Mouse (Mus musculus) heart, embryonic 14.5 days (tissue): ENCODE data around the gene Fem1a. TPM values are rescaled to one million over a fixed set of nuclear protein-coding genes. Genes with fewer than 3 reads are reported as not detected.

Experiments
- ATAC-seq: fragments of 200-750 bp; cut with Nextera tagmentation; 2 replicates; pipeline ENCODE4 v1.8.0; 2017; ENCODE audit warnings: low read depth, moderate TSS enrichment; ENCODE audit not compliant: insufficient number of reproducible peaks, insufficient read depth, low FRiP score
- H3K27ac ChIP-seq, 2 experiments: fragments of 200-500 bp in 1 of 2; fragments of 300-500 bp in 1 of 2; sonication (generic) in 1 of 2; replicated peaks in 1 of 2; 2 replicates each; pipeline ENCODE4 v1.5.1; 2012 to 2014; ENCODE audit warnings: low read depth in 2 of 2, low read length in 2 of 2, control low read depth in 1 of 2, mild to moderate bottlenecking in 1 of 2, mixed read lengths in 1 of 2; ENCODE audit not compliant: control insufficient read depth in 1 of 2, insufficient read depth in 1 of 2
- H3K27me3 ChIP-seq: fragments of 300-500 bp; sonication (generic); 2 replicates; pipeline ENCODE4 v1.6.1; 2014; ENCODE audit warnings: mild to moderate bottlenecking, low read length, control low read depth; ENCODE audit not compliant: control insufficient read depth, insufficient read depth
- H3K36me3 ChIP-seq: fragments of 300-500 bp; sonication (generic); 2 replicates; pipeline ENCODE4 v1.6.1; 2014; ENCODE audit warnings: mild to moderate bottlenecking, control low read depth, low read length, mixed read lengths; ENCODE audit not compliant: control insufficient read depth, insufficient read depth
- H3K4me1 ChIP-seq, 2 experiments: fragments of 200-500 bp in 1 of 2; fragments of 300-500 bp in 1 of 2; sonication (generic) in 1 of 2; 2 replicates each; pipeline ENCODE4 v1.6.1; 2012 to 2014; ENCODE audit warnings: low read length in 2 of 2, control low read depth in 1 of 2, mixed read lengths in 1 of 2; ENCODE audit not compliant: control insufficient read depth in 2 of 2, insufficient read depth in 2 of 2
- H3K4me2 ChIP-seq: fragments of 300-500 bp; sonication (generic); 2 replicates; pipeline ENCODE4 v1.6.1; 2014; ENCODE audit warnings: mild to moderate bottlenecking, low read length
- H3K4me3 ChIP-seq, 2 experiments: fragments of 200-500 bp in 1 of 2; fragments of 300-500 bp in 1 of 2; sonication (generic) in 1 of 2; 2 replicates each; pipeline ENCODE4 v1.5.1; 2012 to 2014; ENCODE audit warnings: low read length in 2 of 2, mild to moderate bottlenecking in 2 of 2, control low read depth in 1 of 2, low read depth in 1 of 2, moderate library complexity in 1 of 2; ENCODE audit not compliant: control insufficient read depth in 1 of 2, insufficient read depth in 1 of 2
- H3K9ac ChIP-seq: fragments of 300-500 bp; sonication (generic); 2 replicates; pipeline ENCODE4 v1.6.1; 2014; ENCODE audit warnings: mild to moderate bottlenecking, low read length
- H3K9me3 ChIP-seq: fragments of 300-500 bp; sonication (generic); 2 replicates; pipeline ENCODE4 v1.6.1; 2016; ENCODE audit warnings: low read length, control low read depth; ENCODE audit not compliant: control insufficient read depth
- WGBS: fragments of 180-500 bp; shearing (Covaris S2); extraction: QIAGEN DNeasy Blood & Tissue Kit; methylation state at CpG from one replicate; pipeline ENCODE4 v1.1.7; 2014; 5-methylcytosine and 5-hydroxymethylcytosine counted together
- polyA plus RNA-seq: library from polyadenylated mRNA; unstranded; fragments of >200 nt; fragmentation: Nextera tagmentation; extraction: Ambion mirVana; gene quantifications from 2 replicates; pipeline ENCODE4 v1.2.1, GENCODE M21; 2014

The Fem1a gene
- polyA plus RNA-seq, 1 experiment from 2014 or later, result 23.6 TPM

DNA sequence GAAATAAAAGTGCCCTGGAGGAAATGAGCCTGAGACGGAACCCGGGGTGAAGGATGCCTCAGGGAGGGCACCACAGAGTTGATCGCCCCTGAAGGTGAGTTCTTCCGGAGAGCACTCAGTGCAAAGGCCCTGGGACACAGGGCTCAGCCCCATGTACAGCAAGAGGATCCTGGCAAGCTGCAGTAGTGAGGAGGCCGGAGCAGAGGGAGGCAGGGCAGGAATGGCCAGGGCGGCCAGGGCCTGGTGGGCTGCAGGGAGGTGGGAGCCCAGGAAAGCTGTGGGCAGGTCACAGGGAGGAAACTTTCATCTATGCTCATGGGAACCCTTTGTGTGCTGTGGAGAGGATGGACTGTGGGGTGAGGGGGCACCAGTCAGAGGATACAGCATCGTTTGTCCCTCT, 16.9 kb downstream of the Fem1a start:
- Histone ChIP-seq H3K4me3 (no peak overlapping the region), H3K27ac (0 out of 4 replicates have a peak overlapping the region, but pooled peaks of 1 of the 2 experiments have one; percentile 5), H3K36me3 (peaks cover 53% of the 10 kb centered on the region), H3K9ac (0 out of 2 replicates have a peak overlapping the region, but pooled peaks have one; percentile 25), H3K9me3 (no peaks in the 10 kb centered on the region), H3K4me2 (no peak overlapping the region), H3K27me3 (no peaks in the 10 kb centered on the region), H3K4me1 (peaks cover 4 to 27% of the 10 kb centered on the region in 2 experiments)
- WGBS, result 82% methylated on average over 7 of the region's 7 CpGs
- ATAC-seq, result no peak

- H3K9me3 ChIP-seq, result no peaks in the 10 kb centered on the region
- peaks cover 58% of the 10 kb centered on the region for H3K36me3 ChIP-seq
- no peak for ATAC-seq
- H3K9ac ChIP-seq, result no peak overlapping the region
- H3K4me1 ChIP-seq, result peaks cover 4 to 29% of the 10 kb centered on the region in 2 experiments
- H3K4me3 ChIP-seq, result no peak overlapping the region
- no peak overlapping the region; a peak in 1 of 4 replicates for H3K27ac ChIP-seq
- 77% methylated on average over 5 of the region's 5 CpGs for WGBS
- H3K4me2 ChIP-seq, result no peak overlapping the region
- H3K27me3 ChIP-seq, result no peaks in the 10 kb centered on the region
Observed at GRCm38 (mm10) chr17:56273986-56274385, 17.4 kb downstream of the Fem1a start.

DNA sequence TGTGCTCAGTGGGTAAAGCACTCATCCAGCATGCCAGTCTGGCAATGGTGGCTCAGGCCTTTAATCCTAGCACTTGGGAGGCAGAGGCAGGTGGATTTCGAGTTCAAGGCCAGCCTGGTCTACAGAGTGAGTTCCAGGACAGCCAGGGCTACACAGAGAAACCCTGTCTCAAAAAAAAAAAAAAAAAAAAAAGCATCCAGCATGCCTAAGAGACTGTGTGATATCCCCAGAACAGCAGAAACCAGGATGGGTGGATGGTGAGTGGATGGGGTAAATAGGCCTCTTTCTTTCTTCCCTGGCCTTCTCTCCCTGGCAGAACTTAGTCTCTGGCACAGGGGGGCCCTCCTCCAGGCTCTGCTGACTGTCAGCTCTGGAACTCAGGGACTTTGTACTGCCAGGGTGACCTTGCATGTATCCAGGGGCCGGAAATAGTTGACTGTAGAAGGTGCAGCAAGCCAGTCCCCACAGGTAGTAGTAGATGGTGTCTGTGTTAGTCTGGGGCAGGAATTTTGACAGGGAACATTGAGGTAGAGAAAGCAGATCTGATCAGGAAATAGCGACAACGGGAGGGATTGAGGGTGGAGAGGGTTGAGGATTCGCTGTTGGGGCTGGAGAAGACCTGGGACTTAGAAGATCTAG, 19.4 kb downstream of the Fem1a start:
- ATAC-seq, result 0 out of 2 replicates have a peak, but pooled peaks have one; percentile 28
- peaks cover 64% of the 10 kb centered on the region for H3K36me3 ChIP-seq
- peak overlapping the region; percentile 61 for H3K4me2 ChIP-seq
- H3K27me3 ChIP-seq, result no peaks in the 10 kb centered on the region
- peaks cover 8 to 31% of the 10 kb centered on the region in 2 experiments for H3K4me1 ChIP-seq
- peak overlapping the region; percentile 66 to 68 for H3K4me3 ChIP-seq
- WGBS, result 13% methylated on average over 5 of the region's 5 CpGs
- no peaks in the 10 kb centered on the region for H3K9me3 ChIP-seq
- peak overlapping the region; percentile 94 to 97 for H3K27ac ChIP-seq
- peak overlapping the region; percentile 93 for H3K9ac ChIP-seq

DNA sequence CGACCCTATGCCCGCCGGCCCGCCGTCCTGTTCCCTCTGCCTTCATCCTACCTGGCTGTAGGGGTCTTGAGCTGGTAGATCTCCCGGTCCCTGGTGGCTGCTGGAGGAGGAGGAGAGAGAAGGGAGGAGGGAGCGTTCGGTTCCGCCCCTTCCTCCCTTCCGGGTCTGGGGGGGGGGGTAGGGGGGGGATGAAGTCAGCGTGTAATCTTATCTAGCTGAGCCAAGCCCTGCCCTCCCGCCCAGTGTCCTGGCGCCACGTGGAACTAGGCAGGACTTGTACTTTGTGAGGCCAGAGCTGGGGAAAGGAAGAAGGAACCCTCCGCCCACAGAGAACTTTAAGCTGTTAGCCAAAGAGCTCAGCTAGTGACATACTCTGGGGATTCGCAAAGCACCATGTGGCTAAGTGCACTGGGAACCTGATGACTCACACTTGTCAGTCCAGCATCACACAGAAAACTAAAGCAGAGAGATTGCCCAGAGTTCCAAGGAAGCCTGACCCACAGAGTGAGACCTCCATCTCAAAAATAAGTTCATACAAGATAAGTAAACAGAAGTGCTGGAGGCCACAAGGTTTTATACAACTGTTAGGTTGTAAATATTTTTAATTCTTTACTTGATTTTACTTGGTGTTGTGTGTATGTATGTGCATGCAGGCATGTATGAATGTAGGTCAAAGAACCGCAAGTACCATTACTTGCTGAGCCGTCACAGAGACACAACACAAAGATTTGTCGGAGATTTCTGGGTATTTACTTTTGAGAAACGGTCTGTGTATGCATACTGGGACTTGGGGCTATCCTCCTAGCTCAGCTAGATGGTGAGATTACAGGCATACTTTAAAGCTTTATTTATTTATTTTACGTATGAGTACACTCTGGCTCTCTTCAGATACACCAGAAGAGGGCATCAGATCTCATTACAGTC, 20.3 kb downstream of the Fem1a start, which contains the start of gene Ticam1:
Gene Ticam1, minus strand, starts transcription at position 144 of the 924 bp plus-strand sequence.
- Histone ChIP-seq H3K9me3 (no peaks in the 10 kb centered on the region), H3K9ac (peak within 1 kb of the TSS; percentile 93), H3K36me3 (peaks cover 63% of the 10 kb centered on the region), H3K4me3 (peak within 1 kb of the TSS; percentile 66 to 68), H3K27me3 (no peaks in the 10 kb centered on the region), H3K4me1 (peaks cover 8 to 31% of the 10 kb centered on the region in 2 experiments), H3K4me2 (peak within 1 kb of the TSS; percentile 61), H3K27ac (peak within 1 kb of the TSS; percentile 94 to 97)
- ATAC-seq, result peak; percentile 93
- 5% methylated on average over 20 of the region's 21 CpGs for WGBS

- peak overlapping the region in 1 of 2 experiments; percentile 66; a peak in 2 of 4 replicates for H3K4me3 ChIP-seq
- peak overlapping the region; percentile 93 for H3K9ac ChIP-seq
- no peaks in the 10 kb centered on the region for H3K9me3 ChIP-seq
- H3K27ac ChIP-seq, result peak overlapping the region; percentile 93 to 97
- H3K36me3 ChIP-seq, result peaks cover 61% of the 10 kb centered on the region
- ATAC-seq, result no peak
- WGBS, result 35% methylated on average over 2 of the region's 2 CpGs
- H3K4me1 ChIP-seq, result peaks cover 8 to 31% of the 10 kb centered on the region in 2 experiments
- no peaks in the 10 kb centered on the region for H3K27me3 ChIP-seq
- peak overlapping the region; percentile 61 for H3K4me2 ChIP-seq
Observed at GRCm38 (mm10) chr17:56277567-56277893, 20.9 kb downstream of the Fem1a start.

DNA sequence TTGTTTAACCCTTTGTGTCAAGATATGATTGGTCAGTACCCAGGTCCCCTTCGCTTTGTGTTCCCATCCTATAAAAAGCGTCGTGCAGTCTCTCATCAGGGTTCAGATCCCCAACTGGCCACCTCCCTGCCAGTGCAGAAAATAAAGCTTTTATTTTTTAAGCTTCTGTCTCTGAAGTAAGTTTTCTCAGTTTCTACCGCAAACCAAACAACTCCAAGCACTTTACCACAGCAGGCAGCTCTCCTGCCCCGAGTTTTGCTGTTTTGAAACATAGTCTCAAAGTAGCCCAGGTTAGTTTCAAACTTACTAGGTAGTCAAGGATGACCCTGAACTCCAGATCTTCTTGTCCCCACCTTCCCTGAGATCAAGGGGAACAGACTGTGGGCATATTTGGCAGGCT, 21.7 kb downstream of the Fem1a start:
- Histone ChIP-seq H3K9ac (peak overlapping the region; percentile 34; the same call in 1 of the 2 replicates), H3K9me3 (no peaks in the 10 kb centered on the region), H3K27ac (peak overlapping the region; percentile 93 to 97), H3K4me3 (no peak overlapping the region), H3K27me3 (no peaks in the 10 kb centered on the region), H3K36me3 (peaks cover 63% of the 10 kb centered on the region), H3K4me2 (no peak overlapping the region), H3K4me1 (peaks cover 8 to 24% of the 10 kb centered on the region in 2 experiments)
- ATAC-seq, result no peak
- WGBS, result 89% methylated on average over 5 of the region's 5 CpGs

DNA sequence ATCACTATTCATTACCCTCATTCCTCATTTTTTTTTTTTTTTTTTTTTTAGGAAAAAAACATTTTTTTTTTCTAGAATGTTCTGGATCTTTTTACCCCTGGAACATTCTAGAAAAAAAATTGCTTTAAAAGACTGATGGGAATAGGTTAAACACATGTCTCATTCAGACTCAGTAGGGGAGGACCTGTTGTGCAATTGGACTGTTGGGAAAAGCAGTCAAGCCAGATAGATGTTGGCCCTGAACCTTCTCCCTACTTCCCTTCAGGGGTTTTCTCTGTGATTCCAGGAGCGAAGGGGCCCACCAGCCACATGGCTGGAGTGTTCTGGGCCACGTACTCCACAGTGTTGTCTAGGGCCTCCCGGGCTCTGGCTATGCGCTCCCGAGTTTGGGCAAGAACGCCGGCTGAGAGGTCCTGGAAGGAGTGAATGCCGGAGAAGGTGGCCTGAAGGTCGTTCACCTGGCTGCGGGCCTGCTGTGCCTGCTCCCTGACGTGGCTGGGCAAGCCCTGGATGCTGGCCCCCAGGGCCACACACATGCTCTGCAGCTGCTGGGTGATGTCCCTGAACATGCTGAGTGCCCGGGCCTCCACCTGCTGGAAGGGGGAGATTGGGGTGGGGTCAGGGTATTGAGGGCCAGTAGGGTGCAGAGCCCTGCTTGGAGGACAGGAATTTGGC, 23.0 kb downstream of the Fem1a start:
- Histone ChIP-seq H3K27ac (peak overlapping the region; percentile 31 to 75; a peak in 3 of 4 replicates), H3K36me3 (peaks cover 64% of the 10 kb centered on the region), H3K4me3 (no peak overlapping the region), H3K4me1 (peaks cover 6 to 17% of the 10 kb centered on the region in 2 experiments), H3K9me3 (no peaks in the 10 kb centered on the region), H3K27me3 (no peaks in the 10 kb centered on the region), H3K4me2 (no peak overlapping the region), H3K9ac (peak overlapping the region; percentile 49)
- ATAC-seq, result no peak
- 53% methylated on average over 12 of the region's 12 CpGs for WGBS
